Mouse (Mus musculus): ENCODE results near the gene Tnfaip8l2. TPM values are rescaled to one million over a fixed set of nuclear protein-coding genes. Genes with fewer than 3 reads are reported as not detected.
"Not testable (repeated sequence)": the region's sequence is repeated elsewhere in the genome, so short reads cannot be mapped to it uniquely, and the experiment has no call there.

Gene Tnfaip8l2
- total RNA-seq, 2 experiments from 2014 or later = 3.0 TPM

DNA sequence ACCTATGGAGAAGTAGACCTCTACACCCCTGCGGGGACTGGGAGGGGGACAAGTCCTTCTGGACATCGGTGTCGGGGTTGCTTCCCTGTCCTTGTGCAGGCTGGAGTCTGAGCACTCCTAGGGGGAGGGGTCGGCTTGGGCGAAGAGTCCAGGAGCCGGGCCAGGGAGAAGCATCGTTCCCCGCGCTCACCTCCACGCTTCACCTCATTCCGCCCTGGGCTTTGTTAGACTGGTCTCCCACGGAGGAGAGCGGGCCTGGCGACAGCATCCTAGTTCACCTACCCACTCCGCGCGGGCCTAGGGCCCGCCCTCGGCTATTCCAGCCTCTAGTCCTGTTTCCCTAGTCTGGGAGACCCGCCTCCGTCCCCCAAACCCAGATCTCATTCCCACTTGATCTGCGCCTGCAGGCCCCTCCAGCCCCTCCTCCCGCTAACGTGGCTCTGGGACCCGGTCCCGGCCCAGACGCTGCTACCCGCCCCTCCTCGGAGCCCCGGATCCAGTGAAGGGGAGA, 18.9 kb upstream of the Tnfaip8l2 start:
- DNase-seq (ENCODE audit: low spot score in 2 of 2) = no peak

DNA sequence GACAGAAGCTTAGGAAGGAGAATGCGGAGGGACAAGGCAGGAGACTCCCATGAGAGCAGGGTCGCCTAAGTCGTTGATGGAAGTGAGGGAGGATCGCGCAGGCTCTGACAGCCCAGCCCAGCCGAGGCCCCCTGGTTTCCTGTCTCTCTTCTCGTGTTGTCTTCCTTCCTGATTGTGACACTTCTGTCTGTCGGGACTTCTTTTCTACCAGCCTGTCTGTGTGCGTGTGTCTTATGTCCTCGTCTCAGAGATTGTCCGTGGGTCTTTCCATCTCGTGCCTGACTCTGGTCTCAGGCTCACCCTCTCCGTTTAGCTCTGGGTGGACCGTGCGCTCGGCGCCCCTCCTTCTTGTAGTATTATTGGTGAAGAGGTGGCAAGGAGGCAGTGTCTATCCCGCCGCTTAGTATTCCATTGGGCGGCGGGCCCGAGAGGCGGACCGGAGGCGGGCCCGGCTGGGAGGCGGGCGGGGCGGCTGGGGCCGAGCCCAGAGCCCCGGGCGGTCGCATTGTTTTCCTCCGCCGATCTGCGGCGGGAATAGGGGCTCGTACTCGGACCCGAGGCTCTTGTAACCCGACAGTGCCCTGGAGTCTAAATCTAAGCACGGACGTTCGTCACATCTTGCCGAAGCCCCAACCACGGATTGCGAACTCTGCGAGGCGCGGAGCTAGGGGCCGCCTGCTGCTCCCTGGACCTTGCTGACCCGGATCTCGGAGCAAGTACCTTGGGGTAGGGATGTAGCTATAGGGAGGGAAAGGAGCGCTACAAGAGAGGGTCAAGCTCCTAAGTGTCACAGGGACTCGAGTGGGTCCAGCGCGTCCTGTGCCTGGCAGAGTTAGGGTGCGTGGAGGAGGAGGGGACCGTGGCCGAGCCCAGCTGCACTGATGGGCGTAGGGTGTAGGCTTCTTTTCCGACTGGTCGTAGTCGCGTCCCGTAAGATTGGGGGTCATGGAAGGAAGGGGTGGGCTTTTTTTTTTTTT, 18.1 kb upstream of the Tnfaip8l2 start, which contains the start of gene Sema6c:
Gene Sema6c, plus strand, starts transcription at position 471 of the 977 bp plus-strand sequence.
- peak; percentile 79 to 89 for DNase-seq (ENCODE audit: low spot score in 2 of 2)

DNA sequence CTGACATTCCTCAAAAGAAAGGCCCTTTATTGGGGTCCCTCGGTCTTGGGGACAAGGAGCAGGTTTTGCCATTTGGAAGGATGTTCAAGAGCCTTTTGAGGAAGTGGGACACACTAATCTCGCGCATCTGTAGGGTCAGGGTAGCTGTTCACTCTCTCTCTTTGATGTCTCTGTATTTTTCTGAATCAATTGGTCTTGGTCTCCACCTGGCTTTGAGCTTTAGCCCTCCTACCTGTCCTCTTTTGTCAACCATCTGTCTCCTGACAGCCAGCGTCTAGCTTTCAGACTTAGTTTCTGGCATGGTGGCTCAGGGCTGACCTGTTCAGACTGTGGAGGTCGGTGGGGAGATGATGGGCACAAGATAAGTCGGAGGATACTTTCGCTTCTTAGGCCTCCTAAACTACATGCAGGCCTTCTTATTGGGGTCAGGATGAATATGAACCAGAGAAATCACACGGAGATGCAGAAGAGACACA, 17.4 kb upstream of the Tnfaip8l2 start:
- no peak for DNase-seq (ENCODE audit: low spot score in 2 of 2)

DNA sequence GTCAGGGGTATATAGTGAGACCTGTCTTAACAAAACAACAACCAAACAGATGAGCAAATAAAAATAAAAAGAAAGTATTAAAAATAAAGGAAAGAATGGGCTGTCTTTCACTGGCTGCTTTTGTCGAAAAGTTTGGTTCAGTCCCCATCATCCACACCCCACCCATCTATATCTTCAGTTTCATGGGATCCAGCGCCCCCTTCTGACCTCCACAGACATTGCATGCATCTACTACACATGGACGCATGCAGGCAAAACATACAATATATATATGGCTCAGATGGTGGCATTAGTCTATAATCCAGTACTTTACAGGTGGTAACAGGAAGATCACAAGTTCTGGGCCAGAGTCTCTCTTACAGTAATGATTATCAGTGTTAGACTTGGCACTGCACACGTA, 11.7 kb upstream of the Tnfaip8l2 start:
- DNase-seq (ENCODE audit: low spot score in 2 of 2) = peak in 1 of 2 experiments; percentile 32

DNA sequence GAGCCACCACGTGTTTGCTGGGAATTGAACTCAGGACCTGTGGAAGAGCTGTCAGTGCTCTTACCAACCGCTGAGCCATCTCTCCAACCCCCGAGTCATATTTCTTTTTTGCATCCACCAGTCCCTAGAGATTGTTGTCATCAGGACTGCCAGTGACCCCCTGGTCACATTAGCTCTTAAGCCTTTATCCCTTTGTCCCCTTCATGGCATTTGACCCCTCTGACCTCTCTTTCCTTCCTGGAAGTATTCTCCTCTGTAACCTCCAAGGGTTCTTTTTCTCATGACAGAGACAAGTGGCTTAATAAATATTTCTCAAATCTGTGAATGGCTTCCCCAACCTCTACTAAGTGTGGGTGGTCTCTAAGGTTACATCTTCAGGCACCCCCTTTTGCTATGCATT, 5.8 kb upstream of the Tnfaip8l2 start:
- no peak for DNase-seq (ENCODE audit: low spot score in 2 of 2)

DNA sequence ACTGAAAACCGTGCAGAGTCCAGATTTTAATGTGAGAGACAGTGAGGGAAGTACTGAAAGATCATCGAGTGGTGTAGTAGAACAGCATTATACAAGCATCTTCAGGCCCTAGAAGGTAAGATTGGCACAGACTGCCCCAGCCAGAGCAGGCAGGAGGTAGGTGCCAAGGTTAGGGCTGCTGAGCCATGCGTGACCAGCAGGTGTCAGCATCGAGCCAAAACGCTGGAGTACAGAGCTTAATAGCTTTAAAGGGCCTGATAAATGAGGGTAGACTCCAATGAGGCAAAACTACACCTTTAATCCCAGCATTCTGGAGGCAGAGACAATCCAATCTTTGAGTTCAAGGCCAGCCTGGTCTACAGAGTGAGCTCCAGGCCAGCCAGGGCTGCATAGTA, 454 bp upstream of the Tnfaip8l2 start:
- DNase-seq (ENCODE audit: low spot score in 2 of 2) = peak; percentile 93 to 94

DNA sequence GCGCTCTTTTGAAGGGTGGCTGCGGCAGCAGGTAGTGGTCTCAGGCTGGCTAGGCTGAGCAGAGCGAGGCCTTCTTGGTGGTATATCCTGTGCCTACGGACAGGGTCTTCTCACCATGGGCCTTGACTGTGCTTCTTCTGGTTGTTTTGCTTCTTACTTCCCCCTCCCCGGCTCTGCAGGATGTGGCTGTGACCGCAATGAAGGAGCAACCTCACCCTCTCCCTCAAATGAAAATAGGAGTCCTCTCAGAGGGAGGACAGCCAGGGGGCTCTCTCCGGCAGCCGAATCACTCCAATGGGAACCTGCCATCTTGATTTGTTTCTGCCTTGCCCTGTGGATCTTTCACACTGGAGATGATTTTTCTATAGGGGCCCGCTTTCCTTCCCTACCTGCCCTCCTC, 686 bp downstream of the Tnfaip8l2 start:
- DNase-seq (ENCODE audit: low spot score in 2 of 2) = no peak

DNA sequence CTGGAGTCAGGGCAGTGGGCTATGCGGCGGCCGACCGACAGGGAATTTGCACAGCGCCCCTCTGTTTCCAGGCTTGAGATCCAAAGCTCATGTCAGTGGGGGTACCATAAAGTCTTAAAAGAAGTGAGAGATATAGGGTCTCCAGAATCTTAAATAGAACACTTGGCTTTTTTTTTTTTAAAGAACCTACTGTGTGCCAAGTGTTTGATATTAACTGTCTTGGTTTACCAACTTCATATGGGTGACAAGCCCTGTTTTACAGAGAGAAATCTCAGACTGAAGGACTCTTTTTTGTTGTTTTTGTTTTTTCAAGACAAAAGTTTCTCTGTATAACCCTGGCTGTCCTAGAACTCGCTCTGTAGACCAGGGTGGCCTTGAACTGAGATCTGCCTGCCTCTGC, 1.4 kb downstream of the Tnfaip8l2 start:
- no peak for DNase-seq (ENCODE audit: low spot score in 2 of 2)

DNA sequence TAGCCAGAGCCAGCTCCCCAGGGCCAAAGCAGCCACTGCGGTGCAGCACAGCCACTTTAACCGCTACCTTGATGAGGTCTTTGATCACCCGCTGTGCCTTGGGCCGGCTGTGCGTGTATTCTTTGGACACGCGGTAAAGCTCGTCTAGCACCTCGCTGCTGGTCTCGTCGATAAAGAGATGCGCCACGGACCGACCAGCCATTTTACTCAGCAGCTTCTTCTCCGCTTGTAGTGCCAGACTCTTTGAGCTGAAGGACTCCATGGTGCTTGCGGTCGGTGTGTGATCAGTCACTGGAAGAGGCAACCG, 1.9 kb downstream of the Tnfaip8l2 start:
- no peak for DNase-seq (ENCODE audit: low spot score in 2 of 2)

DNA sequence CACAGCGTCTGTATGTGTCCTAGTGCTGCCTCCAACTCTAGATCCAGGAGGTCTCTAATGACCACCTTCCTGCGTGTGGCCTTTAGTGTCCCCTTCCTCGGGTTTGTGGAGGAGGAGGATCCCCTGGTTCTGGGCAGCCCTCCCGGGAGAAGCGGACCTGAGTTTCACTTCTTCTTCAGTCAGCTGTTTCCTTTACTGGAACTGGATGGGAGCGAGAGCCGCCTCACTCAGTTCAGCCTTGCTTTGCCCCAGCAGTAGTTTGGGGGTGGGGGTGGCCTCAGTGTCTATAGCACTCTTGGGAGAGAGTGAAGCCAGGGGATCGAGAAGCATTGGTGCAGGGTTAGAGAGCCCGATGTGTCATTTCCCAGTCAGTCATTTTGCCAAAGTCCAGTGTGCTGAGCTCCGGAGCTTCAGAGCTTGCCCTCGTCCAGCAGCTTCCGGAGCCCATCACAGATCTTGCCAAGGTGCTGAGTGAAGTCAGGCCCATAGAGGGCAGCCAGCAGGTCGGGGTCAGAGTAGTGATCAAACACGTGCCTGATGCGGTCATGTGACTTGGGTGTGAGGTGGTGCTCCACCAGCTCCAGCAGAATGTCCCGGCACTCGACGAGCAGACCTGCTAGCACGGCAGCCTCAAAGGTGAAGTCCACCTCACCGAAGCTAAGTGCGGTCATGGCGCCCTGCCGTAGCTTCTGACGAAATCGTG, 2.4 kb downstream of the Tnfaip8l2 start:
- no peak for DNase-seq (ENCODE audit: low spot score in 2 of 2)

DNA sequence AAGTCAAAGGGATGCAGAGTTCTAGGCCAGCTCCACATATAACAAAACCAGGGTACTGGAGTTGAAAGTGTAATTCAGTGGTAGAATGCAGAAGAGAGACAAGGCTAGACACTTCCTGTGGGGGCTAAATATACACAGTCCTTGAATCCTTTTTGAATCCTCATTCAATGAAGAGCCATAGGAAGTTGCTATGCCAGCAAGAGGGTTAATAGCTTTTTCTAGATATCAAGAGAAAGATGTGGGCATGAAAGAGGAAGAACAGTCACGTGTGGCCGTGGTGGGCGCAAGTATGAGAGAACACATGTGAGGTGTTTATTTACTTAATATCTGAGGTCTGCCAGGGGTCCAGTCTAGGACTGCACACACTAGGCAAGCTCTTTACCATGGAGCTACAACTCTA, 5.8 kb downstream of the Tnfaip8l2 start:
- DNase-seq (ENCODE audit: low spot score in 2 of 2) = no peak

DNA sequence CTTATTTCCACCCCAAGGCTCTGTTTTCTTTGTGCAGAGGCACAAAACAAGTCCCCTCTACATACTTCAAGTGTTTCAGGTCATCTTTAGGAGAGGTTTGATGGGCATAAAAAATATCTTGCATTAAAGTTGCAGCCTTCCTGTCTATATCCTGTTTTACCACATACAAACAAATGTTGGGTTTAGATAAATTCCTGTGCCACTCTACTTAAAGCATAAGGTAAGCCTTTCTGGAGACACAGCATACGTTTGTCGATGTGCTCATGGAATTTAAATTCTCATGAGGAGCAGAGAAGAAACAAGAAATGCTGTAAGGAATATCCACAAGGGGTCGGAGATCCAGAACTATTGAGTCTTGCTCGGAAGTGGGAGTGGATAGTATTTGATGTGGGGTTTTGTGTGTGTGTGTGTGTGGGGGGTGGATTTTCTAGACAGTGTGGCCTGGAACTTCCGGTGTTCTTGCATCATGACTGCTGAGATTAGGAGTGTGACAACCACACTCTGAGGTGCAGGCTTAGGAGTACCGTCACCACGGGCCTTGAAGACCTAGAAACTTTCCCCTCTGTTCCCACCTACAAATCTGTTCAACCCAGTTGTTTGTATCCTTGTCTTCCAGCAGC, 6.6 kb downstream of the Tnfaip8l2 start:
- no peak for DNase-seq (ENCODE audit: low spot score in 2 of 2)

DNA sequence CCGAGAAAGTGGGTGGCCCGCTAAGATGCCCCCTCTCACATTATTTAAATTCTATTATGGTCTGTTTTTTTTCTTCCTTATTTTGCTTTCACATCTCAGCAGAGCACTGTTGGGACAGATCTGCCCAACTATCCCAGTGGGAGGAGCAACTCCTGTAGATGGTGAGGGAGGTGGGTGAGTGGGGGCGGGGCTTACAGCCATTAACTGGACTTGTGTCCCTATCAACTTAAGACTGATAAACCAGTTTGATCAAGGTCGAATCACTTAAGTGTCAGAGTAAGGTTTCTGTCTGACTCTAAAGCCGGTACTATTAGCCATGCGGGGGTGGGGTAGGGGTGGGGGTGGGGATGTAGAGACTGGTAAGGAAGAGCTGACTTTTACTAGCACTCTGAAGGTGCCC, 7.1 kb downstream of the Tnfaip8l2 start:
- DNase-seq (ENCODE audit: low spot score in 2 of 2) = peak in 1 of 2 experiments; percentile 44

DNA sequence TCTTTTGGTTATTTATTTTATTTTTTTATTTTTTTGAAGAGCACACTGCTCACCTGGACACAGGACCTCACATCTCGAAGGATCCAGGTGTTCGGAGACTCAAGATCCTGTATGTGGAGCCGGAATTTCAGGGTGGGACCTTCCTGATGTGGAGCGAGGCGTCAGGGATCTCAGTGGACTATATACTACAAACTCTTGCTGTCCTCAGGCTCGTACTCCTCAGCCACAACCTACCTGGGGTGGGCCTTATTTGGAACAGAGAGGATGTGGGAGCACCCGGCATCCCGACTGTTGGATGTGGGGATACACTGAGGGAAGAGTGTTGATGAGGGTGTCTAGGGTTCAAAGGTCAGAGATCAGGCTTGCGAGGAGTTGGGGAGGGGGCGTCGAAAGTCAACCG, 8.0 kb downstream of the Tnfaip8l2 start:
- DNase-seq (ENCODE audit: low spot score in 2 of 2) = not testable (repeated sequence)

DNA sequence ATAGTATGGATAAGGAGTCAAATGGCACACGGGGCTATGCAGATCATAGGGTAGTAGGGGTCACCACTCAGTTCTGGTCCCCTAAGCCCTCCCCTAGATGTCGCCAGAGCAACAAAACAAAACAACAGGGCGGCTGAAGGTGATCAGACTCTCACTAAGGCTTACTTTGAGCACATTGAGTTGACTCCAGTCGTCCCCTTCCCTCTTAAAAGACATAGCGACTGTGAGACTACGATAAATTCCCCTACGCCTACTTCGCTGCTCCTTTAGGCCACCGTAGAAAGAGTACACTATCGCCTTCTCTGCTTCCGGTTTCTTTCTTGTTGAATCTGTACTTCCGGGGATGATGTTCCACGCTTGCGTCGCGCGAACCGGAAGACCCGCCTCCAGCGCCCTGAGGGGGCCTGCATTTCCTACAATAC, 8.5 kb downstream of the Tnfaip8l2 start, which contains the start of the genes Scnm1 and Lysmd1:
Gene Scnm1, minus strand, starts transcription at position 332 of the 422 bp plus-strand sequence.
Gene Lysmd1, plus strand, starts transcription at position 409 of the 422 bp plus-strand sequence.
- peak; percentile 79 to 84 for DNase-seq (ENCODE audit: low spot score in 2 of 2)

DNA sequence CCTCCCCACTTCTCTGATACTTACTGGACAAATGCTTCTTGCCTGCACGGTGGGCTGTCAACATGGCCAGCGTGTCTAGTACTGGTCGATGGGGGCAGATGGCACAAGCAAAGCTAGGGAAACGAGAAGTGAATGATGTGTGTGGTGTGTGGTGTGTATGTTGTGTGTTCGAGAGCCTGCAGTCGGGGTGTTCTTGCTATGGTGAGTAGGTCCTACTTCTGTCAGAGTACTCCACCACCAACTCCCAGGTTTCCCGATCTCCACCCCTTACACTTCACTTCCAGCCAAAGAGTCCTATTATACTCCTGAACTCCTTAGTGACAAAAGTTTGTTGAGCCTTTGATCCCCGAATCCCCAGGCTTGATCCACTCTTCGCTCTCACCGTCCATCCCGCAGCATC, 9.0 kb downstream of the Tnfaip8l2 start:
- DNase-seq (ENCODE audit: low spot score in 2 of 2) = no peak

DNA sequence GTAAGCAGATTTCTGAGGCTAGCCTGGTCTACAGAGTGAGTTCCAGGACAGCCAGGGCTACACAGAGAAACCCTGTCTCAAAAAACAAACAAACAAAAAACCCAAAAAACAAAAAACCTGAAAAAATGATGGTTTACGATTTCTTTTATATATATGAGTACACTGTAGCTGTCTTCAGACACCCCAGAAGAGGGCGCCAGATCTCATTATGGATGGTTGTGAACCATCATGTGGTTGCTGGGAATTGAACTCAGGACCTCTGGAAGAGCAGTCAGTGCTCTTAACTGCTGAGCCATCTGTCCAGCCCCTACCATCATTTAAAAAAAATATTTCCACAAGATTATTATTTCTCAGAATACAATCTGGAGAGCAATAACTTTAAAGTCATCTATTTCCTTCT, 9.8 kb downstream of the Tnfaip8l2 start:
- DNase-seq (ENCODE audit: low spot score in 2 of 2) = not testable (repeated sequence)

DNA sequence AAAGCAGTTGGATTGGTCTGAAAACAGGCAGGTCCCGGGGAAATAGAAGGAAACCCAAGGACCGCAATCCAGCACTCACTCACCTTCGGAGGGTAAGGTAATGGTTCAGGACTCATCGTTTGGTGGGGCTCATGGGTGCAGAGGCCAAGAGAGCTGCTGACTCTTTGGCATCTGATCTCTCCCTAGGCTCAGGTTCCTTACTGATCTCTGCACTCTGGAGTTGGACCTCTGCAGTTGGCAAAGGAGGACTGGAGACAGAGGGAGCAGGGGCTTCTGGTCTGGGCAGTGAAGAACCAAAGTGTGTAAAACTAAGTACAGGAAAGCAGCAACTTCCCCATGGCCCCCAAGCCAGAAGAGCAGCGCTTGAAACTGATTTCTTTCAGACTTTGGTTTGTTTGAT, 12.1 kb downstream of the Tnfaip8l2 start:
- DNase-seq (ENCODE audit: low spot score in 2 of 2) = no peak

DNA sequence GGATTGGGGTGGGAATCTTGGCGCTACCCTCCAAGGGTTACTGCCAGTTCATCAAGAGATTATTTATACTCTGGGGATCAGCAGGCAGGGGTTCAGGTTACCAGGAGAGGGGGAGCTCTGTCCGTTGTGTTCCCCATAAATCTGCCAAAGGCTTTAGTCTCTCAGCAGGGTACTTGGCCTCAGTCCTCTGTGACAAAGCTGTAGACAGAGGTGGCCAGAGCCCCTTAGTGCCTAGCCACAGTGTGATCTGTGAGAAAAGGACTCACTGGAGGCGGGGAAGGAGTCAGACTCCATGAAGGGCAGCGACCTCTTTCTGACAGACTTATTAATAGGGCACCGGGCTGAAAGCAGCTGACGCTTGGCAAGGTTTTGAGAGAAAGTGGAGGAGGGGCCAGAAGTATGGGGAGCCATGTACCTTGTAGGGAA, 12.9 kb downstream of the Tnfaip8l2 start:
- no peak for DNase-seq (ENCODE audit: low spot score in 2 of 2)

DNA sequence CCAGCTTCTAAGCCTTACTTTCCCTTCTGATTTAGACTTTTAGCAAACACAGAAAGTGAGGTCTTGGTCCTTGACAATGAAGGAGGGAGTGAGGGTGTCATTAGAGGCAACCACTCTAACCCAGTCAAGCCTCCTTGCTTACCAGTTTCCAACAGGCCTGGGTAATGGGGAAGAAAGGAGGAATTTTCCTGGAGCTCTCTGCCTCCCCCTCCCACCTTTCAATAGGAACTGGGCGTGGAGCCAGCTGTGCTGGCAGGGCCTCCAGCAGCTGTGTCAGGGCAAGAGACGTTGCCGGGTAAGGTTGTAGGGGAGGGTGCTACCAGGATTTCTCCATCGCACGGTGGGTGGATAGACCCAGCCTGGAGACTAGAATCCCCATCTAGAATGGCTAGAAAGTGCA, 17.2 kb downstream of the Tnfaip8l2 start:
- peak; percentile 61 to 69 for DNase-seq (ENCODE audit: low spot score in 2 of 2)

DNA sequence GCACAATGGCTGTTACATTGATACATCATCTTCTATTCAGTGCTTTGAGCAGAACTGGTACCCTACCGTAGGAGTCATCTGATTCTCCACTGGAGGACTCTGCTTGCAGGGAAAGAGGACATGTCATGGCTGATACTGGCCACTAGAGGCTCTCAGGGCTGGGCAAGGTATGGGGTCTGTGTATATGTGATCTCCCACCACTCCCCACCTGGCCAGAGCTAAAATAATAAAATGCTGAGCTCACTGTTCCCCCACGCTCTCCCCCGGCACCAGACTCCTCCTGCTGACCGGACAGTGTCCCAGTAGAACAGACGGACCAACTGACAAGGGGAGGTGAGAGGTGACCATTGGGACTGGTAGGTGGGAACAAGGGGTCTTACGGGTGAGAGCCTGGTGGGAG, 17.9 kb downstream of the Tnfaip8l2 start, which contains the start of gene Tmod4:
Gene Tmod4, plus strand, starts transcription at position 231 of the 400 bp plus-strand sequence.
- DNase-seq (ENCODE audit: low spot score in 2 of 2) = no peak

Data from layer of hippocampus, postnatal 10 days (tissue).